Mouse (Mus musculus) heart, embryonic 11.5 days (tissue): ENCODE results near the gene Prickle4. TPM values are rescaled to one million over a fixed set of nuclear protein-coding genes. Genes with fewer than 3 reads are reported as not detected.

Experiments used
- ATAC-seq: fragments of 200-750 bp; cut with Nextera tagmentation; replicated peaks from 2 replicates; pipeline ENCODE4 v1.8.0; 2017; ENCODE audit warnings: moderate library complexity; ENCODE audit not compliant: insufficient number of reproducible peaks, low FRiP score, low TSS enrichment
- H3K27ac ChIP-seq: fragments of 300-500 bp; sonication (generic); 2 replicates; pipeline ENCODE4 v1.5.1; 2014; ENCODE audit warnings: mild to moderate bottlenecking, low read depth, low read length
- H3K27me3 ChIP-seq: fragments of 300-500 bp; sonication (generic); 2 replicates; pipeline ENCODE4 v1.6.1; 2014; ENCODE audit warnings: mild to moderate bottlenecking, low read length, mixed read lengths; ENCODE audit not compliant: control insufficient read depth, insufficient read depth
- H3K36me3 ChIP-seq: fragments of 300-500 bp; sonication (generic); 2 replicates; pipeline ENCODE4 v1.6.1; 2014; ENCODE audit warnings: mild to moderate bottlenecking, low read length, moderate library complexity, mixed read lengths; ENCODE audit not compliant: control insufficient read depth, insufficient read depth
- H3K4me1 ChIP-seq: fragments of 300-500 bp; sonication (generic); 2 replicates; pipeline ENCODE4 v1.6.1; 2014; ENCODE audit warnings: low read length; ENCODE audit not compliant: control insufficient read depth, insufficient read depth
- H3K4me2 ChIP-seq: fragments of 300-500 bp; sonication (generic); 2 replicates; pipeline ENCODE4 v1.6.1; 2014; ENCODE audit warnings: mild to moderate bottlenecking, moderate library complexity
- H3K4me3 ChIP-seq: fragments of 300-500 bp; sonication (generic); 2 replicates; pipeline ENCODE4 v1.5.1; 2014; ENCODE audit warnings: low read depth, low read length
- H3K9ac ChIP-seq: fragments of 300-500 bp; sonication (generic); 2 replicates; pipeline ENCODE4 v1.6.1; 2014; ENCODE audit warnings: mild to moderate bottlenecking, low read depth, low read length, moderate library complexity
- H3K9me3 ChIP-seq: fragments of 300-500 bp; sonication (generic); replicated peaks from 2 replicates; pipeline ENCODE4 v1.6.1; 2016; ENCODE audit warnings: low read length; ENCODE audit not compliant: control insufficient read depth
- WGBS: fragments of 180-500 bp; shearing (Covaris S2); extraction: QIAGEN DNeasy Blood & Tissue Kit; methylation state at CpG from one replicate; pipeline ENCODE4 v1.1.7; 2014; ENCODE audit not compliant: insufficient replicate concordance; 5-methylcytosine and 5-hydroxymethylcytosine counted together
- polyA plus RNA-seq: library from polyadenylated mRNA; unstranded; fragments of >200 nt; fragmentation: Nextera tagmentation; extraction: Ambion mirVana; gene quantifications from 2 replicates; pipeline ENCODE4 v1.2.1, GENCODE M21; 2014

Gene Prickle4
- polyA plus RNA-seq, 1 experiment from 2014 or later: 0.39 TPM

DNA sequence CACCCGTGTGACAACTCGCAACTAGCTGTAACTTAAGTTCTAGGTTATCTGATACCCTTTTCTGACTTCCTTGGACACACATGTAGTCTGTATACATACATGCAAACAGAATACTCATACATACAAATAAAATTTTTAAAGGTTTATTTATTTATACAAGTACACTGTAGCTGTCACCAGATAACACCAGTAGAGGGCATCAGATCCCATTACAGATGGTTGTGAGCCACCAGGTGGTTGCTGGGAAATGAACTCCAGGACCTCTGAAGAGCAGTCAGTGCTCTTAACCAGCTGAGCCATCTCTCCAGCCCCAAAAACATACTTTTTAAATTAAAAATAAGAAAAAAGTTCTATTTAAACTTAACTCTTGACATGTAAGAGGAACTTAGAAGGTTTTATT is 51.5 kb downstream of the Prickle4 start:
- Histone ChIP-seq H3K36me3 (no peaks in the 10 kb centered on the region), H3K4me3 (no peak overlapping the region), H3K4me2 (no peak overlapping the region), H3K9me3 (no peaks in the 10 kb centered on the region), H3K27me3 (no peaks in the 10 kb centered on the region), H3K4me1 (no peaks in the 10 kb centered on the region), H3K27ac (no peak overlapping the region), H3K9ac (no peak overlapping the region)
- WGBS: 81% methylated on average over 2 of the region's 2 CpGs
- no peak for ATAC-seq

Other genes starting within 250 kb of the Prickle4 start
- gene Taf8, start 192.4 kb downstream of the Prickle4 start, polyA plus RNA-seq: 15.9 and 18.3 TPM in 2 replicates
- gene Ccnd3, start 189.7 kb downstream of the Prickle4 start, polyA plus RNA-seq: 559 and 565 TPM in 2 replicates
- gene Bysl, start 83.2 kb downstream of the Prickle4 start, polyA plus RNA-seq: 26.8 TPM in 2 replicates
- 30.3 and 36.4 TPM in 2 replicates for gene Med20, start 83.2 kb downstream of the Prickle4 start, polyA plus RNA-seq
- 1.6 and 1.8 TPM in 2 replicates for gene Gm20517, start 83.1 kb downstream of the Prickle4 start, polyA plus RNA-seq
- 2.7 and 3.7 TPM in 2 replicates for gene Usp49, start 64.0 kb downstream of the Prickle4 start, polyA plus RNA-seq
- 322 and 360 TPM in 2 replicates for gene Tomm6, start 6.3 kb downstream of the Prickle4 start, polyA plus RNA-seq
- 2.2 and 2.7 TPM in 2 replicates for gene Frs3, start 5.7 kb downstream of the Prickle4 start, polyA plus RNA-seq
- 0.94 and 1.3 TPM in 2 replicates for gene Gm21981, start 281 bp downstream of the Prickle4 start, polyA plus RNA-seq
- gene Pgc, start 32.1 kb upstream of the Prickle4 start, polyA plus RNA-seq: 0.15 TPM in 1 of 2 replicates, not detected in the other
- 16.3 and 17.0 TPM in 2 replicates for gene Tfeb, start 42.3 kb upstream of the Prickle4 start, polyA plus RNA-seq
- 28.2 and 34.6 TPM in 2 replicates for gene Mdfi, start 140.0 kb upstream of the Prickle4 start, polyA plus RNA-seq
- gene Foxp4, start 229.9 kb upstream of the Prickle4 start, polyA plus RNA-seq: 15.6 and 21.1 TPM in 2 replicates